Mouse (Mus musculus) small intestine, adult 2 months (tissue): Measurements from ENCODE around the gene Fgd2.

Experiments used
- CTCF ChIP-seq: fragments of 200-500 bp; IDR thresholded peaks from 2 replicates; pipeline ENCODE4 v1.5.1; 2012; ENCODE audit warnings: low read depth, mild to moderate bottlenecking, control low read depth, inconsistent platforms, low read length, moderate library complexity, mixed read lengths; ENCODE audit not compliant: insufficient replicate concordance, insufficient read length; ENCODE audit errors: extremely low read depth
- POLR2A ChIP-seq: fragments of 200-500 bp; IDR thresholded peaks from 2 replicates; pipeline ENCODE4 v1.6.1; 2012; ENCODE audit warnings: low read depth, mild to moderate bottlenecking, control low read depth, inconsistent platforms, low read length, moderate library complexity

DNA sequence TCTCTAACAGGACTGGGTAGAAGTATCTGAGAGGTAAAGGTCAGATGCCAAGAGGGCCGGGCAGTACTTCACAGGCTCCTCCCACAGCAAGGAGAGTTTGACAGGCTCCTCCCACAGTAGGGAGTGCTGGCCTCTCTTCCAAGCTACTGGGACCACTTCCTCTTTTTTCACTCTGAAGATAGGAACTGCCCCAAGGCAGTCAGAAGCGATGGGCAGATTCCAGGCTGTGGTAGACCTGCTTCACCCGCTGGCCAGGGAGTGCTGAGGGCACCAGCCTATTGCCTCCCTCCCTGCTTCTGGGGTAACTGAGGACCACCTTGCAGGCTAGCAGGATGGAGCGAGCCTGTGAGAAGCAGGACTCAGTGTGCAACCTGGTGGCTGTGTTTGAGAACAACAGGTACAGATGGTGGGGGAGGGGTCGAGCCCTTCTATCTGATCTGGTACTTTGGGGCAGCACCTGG, at the start of gene Fgd2:
- TF ChIP-seq CTCF (no peak), POLR2A (no peak)
